Mouse (Mus musculus) embryonic facial prominence, embryonic 10.5 days (tissue): Measurements from ENCODE around the gene Acox2. TPM values are rescaled to one million over a fixed set of nuclear protein-coding genes. Genes with fewer than 3 reads are reported as not detected.
A peak's percentile ranks its signal among the peaks of the same experiment; 100 is the strongest.

Experiments
- DNase-seq: peaks from one replicate; pipeline ENCODE4 v3.0.0-alpha.2; 2017; ENCODE audit warnings: low spot score
- H3K27ac ChIP-seq: fragments of 300-500 bp; sonication (generic); replicated peaks from 2 replicates; pipeline ENCODE4 v1.5.1; 2016; ENCODE audit warnings: mild to moderate bottlenecking
- H3K27me3 ChIP-seq: fragments of 300-500 bp; sonication (generic); replicated peaks from 2 replicates; pipeline ENCODE4 v1.6.1; 2016; ENCODE audit warnings: low read depth, mild to moderate bottlenecking; ENCODE audit not compliant: poor library complexity, severe bottlenecking
- H3K36me3 ChIP-seq: fragments of 300-500 bp; sonication (generic); replicated peaks from 2 replicates; pipeline ENCODE4 v1.6.1; 2016; ENCODE audit warnings: mild to moderate bottlenecking, moderate library complexity
- H3K4me1 ChIP-seq: fragments of 300-500 bp; sonication (generic); 2 replicates; pipeline ENCODE4 v1.6.1; 2016
- H3K4me3 ChIP-seq: fragments of 300-500 bp; sonication (generic); 2 replicates; pipeline ENCODE4 v1.5.1; 2016; ENCODE audit warnings: mild to moderate bottlenecking, moderate library complexity
- H3K9me3 ChIP-seq: fragments of 300-500 bp; sonication (generic); 2 replicates; pipeline ENCODE4 v1.6.1; 2016; ENCODE audit warnings: mild to moderate bottlenecking
- WGBS: fragments of 180-500 bp; shearing (Covaris S2); methylation state at CpG from one replicate; pipeline ENCODE4 v1.1.7; 2016; 5-methylcytosine and 5-hydroxymethylcytosine counted together
- polyA plus RNA-seq: library from polyadenylated mRNA; unstranded; fragments of >200 nt; fragmentation: Nextera tagmentation; extraction: Ambion mirVana; gene quantifications from 2 replicates; pipeline ENCODE4 v1.2.1, GENCODE M21; 2016

Acox2 gene
- polyA plus RNA-seq, 1 experiment from 2014 or later: not detected

DNA sequence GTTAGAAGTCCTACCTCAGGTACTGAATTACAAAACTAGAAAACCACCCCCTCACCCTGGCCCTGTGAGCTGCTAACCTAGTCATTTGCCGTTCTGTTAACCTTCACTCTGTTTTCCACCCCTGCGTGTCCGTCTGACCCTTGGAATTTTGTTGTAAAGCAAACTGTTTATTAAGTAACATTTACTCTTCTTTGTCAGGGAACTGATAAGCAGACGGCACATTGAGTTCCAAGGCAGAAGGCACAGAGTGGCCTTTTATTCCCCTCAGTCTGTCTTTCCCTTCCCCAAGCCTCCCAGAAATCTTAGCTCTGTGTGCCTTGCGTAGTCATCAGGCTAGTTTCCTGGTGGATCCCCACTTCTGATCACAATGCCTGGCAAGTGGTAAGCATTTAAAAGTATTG is 14.9 kb downstream of the Acox2 start:
- Histone ChIP-seq H3K4me3 (no peak overlapping the region), H3K36me3 (no peaks in the 10 kb centered on the region), H3K9me3 (no peaks in the 10 kb centered on the region), H3K27ac (no peak overlapping the region), H3K27me3 (no peaks in the 10 kb centered on the region), H3K4me1 (peaks cover 8% of the 10 kb centered on the region)
- WGBS: 80% methylated on average over 5 of the region's 5 CpGs
- DNase-seq: no peak

- Histone ChIP-seq H3K27me3 (no peaks in the 10 kb centered on the region), H3K9me3 (no peaks in the 10 kb centered on the region), H3K4me1 (peaks cover 8% of the 10 kb centered on the region), H3K36me3 (no peaks in the 10 kb centered on the region), H3K4me3 (no peak overlapping the region), H3K27ac (no peak overlapping the region)
- no peak for DNase-seq
- WGBS: 76% methylated on average over 8 of the region's 8 CpGs
Measured at GRCm38 (mm10) chr14:8243136-8243888, 15.8 kb downstream of the Acox2 start.

DNA sequence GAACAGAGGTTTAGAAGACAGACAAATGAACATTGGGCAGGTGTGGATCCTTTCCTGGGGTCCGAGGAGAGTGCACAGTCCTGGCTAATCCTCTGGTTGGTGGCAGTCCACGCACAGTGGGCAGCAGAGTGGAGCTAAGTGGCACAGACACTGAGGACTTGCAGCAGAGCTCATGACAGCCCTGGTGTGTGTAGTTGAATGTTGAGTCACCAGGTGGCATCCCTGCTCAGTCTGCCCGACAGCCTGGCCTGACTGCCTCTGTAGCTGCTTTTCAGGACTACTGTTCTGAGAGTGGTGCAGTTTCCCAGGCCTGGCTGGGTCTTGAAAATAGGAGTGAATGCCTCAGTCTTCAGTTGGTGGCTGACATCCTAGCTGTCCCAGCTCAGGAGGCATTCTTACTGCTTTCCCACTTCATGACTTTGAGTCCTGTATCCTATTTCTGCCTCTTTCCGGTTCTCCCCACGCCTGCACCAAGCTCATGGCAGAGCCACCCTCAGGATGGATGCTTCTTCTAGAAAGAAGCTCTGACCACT is 16.7 kb downstream of the Acox2 start:
- Histone ChIP-seq H3K9me3 (no peaks in the 10 kb centered on the region), H3K4me1 (peaks cover 8% of the 10 kb centered on the region), H3K4me3 (no peak overlapping the region), H3K36me3 (no peaks in the 10 kb centered on the region), H3K27me3 (no peaks in the 10 kb centered on the region), H3K27ac (no peak overlapping the region)
- WGBS: 56% methylated on average over 5 of the region's 5 CpGs
- peak; percentile 39 for DNase-seq

DNA sequence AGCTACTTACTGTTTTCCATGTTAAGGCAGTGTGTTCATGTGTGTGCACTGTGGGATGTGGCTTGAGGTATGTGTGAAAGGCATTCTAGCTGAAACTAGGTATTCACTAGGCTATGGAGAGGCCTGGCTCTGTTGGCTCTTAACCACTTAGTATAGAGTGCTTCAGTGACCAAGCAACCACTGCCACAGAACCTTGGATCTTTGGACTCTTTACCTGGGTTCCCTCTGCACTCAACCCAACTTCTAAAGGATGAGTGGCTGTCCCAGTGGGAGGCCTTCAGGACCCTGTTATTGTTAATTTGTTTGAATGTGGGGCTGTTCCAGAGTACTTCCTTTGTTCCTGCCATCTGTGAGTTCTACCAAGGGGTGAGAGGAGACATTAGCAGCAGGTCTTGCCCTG is 17.3 kb downstream of the Acox2 start:
- Histone ChIP-seq H3K36me3 (no peaks in the 10 kb centered on the region), H3K4me1 (peaks cover 8% of the 10 kb centered on the region), H3K27me3 (no peaks in the 10 kb centered on the region), H3K27ac (no peak overlapping the region), H3K9me3 (no peaks in the 10 kb centered on the region), H3K4me3 (no peak overlapping the region)
- no peak for DNase-seq

DNA sequence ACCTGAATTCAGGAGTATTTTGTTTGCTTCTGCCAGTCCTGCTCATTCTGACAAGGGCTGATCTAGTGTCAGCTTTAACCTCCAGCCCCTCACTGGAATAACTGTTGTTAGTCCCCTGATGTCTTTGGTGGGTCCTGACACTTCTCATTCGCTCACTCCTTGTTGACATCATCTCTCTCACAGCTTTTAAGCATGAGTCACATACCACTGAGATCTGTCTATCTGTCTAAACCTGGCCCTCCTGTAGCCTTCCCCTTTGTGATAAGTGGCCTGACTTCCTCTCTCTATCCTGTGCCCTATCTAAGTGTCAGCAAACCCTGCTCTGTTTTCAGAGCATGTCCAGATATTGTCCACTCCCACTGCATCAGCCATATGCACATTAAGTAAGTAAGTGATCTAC is 25.9 kb downstream of the Acox2 start:
- no peak overlapping the region for H3K27ac ChIP-seq
- DNase-seq: no peak
- no peak overlapping the region for H3K4me3 ChIP-seq
- no peaks in the 10 kb centered on the region for H3K4me1 ChIP-seq
- no peaks in the 10 kb centered on the region for H3K36me3 ChIP-seq
- WGBS: 69% methylated on average over 1 of the region's 1 CpGs
- no peaks in the 10 kb centered on the region for H3K9me3 ChIP-seq
- no peaks in the 10 kb centered on the region for H3K27me3 ChIP-seq

DNA sequence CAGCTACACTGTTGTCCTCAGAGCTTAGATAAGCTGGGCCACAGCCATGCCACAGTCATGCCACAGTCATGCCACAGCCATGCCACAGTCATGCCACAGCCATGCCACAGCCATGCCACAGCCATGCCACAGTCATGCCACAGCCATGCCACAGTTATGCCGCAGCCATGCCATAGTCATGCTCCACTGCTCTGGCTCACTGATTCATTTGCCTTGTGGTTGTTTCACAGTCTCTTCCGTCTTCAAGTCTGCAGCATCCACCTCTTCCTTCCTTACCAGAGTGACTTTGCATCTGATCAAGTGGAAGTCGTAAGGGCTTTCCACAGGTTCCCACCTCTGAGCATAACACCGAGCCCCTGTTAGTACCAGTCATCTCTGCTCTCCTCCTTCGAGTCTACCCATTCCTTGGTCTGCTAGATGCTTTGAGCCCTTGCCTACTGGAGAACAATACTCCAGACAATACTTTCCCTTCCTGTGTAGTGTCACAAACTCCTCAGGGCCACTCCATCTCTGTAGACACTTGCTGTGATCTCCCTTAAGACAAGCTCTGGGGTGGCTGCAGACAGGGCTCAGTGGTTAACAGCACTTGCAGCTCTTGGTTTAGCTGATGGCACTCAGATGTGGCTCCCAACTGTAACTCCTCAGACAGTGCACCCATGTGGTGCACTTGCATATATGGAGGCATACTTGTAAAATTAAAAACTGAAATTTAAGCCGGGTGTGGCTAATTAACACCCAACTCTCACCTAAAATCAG is 26.8 kb downstream of the Acox2 start:
- Histone ChIP-seq H3K36me3 (no peaks in the 10 kb centered on the region), H3K27me3 (no peaks in the 10 kb centered on the region), H3K9me3 (no peaks in the 10 kb centered on the region), H3K4me3 (no peak overlapping the region), H3K4me1 (no peaks in the 10 kb centered on the region), H3K27ac (no peak overlapping the region)
- no peak for DNase-seq
- 91% methylated on average over 6 of the region's 6 CpGs for WGBS

DNA sequence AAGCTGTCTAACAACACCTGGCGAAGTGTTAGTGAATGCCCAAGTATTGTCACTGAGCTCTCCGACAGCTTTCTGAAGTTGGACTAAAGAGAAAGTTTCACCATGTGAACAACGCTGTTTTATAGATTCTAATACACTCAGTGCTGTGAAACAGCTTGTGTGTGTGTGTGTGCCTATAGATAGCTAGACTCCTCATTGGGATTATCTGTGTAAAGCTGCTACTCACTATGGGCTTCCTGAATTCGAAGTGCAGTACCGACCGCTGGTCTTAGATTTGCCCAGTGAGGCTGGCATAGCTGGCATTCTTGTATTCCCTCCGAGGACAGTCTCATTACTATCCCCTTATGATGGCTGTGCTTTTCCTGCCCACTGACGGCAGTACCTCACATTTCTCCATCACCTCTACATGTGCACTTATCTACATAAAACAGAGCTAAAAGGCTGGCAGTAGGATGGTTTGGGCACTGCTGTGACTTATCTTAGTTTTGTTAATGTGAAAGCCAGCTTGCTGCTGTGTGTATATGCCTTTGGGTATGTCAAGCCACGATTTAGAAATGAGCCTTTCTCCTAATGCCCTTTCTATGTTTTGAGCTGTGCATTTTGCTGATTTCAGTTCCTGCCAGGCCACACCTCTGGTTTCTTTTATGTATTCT is 29.7 kb downstream of the Acox2 start:
- no peak for DNase-seq
- no peaks in the 10 kb centered on the region for H3K9me3 ChIP-seq
- no peak overlapping the region for H3K27ac ChIP-seq
- H3K36me3 ChIP-seq: no peaks in the 10 kb centered on the region
- 85% methylated on average over 9 of the region's 9 CpGs for WGBS
- no peaks in the 10 kb centered on the region for H3K4me1 ChIP-seq
- H3K4me3 ChIP-seq: no peak overlapping the region
- no peaks in the 10 kb centered on the region for H3K27me3 ChIP-seq

- no peak for DNase-seq
- H3K27ac ChIP-seq: no peak overlapping the region
- no peak overlapping the region for H3K4me3 ChIP-seq
- H3K36me3 ChIP-seq: peaks cover 13% of the 10 kb centered on the region
- WGBS: 86% methylated on average over 2 of the region's 2 CpGs
- H3K9me3 ChIP-seq: no peaks in the 10 kb centered on the region
- no peaks in the 10 kb centered on the region for H3K27me3 ChIP-seq
- H3K4me1 ChIP-seq: 0 out of 2 replicates have a peak, but pooled peaks cover 2% of the 10 kb centered on the region
Measured at GRCm38 (mm10) chr14:8224805-8225204, 34.3 kb downstream of the Acox2 start.

DNA sequence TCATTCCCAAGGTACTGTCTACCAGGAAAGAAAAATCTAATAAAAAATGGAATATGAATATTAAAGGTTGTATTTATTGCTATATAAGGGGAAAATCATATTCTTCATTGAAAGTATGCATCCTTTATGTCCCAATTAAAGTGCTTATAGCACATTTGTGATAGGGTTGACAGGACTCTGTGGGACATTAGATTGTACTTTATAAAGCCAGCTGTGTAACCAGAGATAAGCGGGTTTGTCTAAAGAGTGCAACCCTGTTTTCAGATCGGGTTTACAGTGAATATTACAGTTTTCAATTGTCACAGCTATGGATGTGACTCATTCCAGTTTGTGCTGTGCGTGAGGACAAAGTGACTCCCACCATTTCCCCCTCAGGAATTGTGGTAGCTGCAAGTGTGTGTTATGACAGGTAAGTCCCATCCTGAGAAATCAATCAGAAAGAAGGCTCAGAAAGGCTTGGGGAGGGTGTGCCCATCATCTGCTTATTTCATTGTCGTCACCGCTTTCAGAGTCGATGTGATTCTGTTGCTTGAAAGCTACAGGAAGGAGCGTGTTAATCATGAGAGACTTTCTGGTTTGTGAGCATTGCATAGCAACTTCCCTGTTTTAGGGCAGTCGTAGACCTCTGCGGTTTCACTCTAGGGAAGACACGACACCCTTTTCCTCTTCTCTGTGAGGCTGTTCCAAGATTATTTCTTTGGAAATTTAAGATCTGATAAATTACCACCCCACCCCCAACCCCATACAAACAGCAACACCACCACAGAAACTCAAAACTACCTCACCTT is 35.5 kb downstream of the Acox2 start:
- Histone ChIP-seq H3K27me3 (no peaks in the 10 kb centered on the region), H3K36me3 (peaks cover 13% of the 10 kb centered on the region), H3K4me3 (no peak overlapping the region), H3K9me3 (no peaks in the 10 kb centered on the region), H3K27ac (no peak overlapping the region), H3K4me1 (peaks cover 9% of the 10 kb centered on the region)
- WGBS: 93% methylated on average over 10 of the region's 10 CpGs
- no peak for DNase-seq

GRCm38 (mm10) chr14:8222561-8222960 is 36.6 kb downstream of the Acox2 start:
- no peak overlapping the region for H3K4me3 ChIP-seq
- peaks cover 17% of the 10 kb centered on the region for H3K4me1 ChIP-seq
- no peak for DNase-seq
- H3K36me3 ChIP-seq: peaks cover 13% of the 10 kb centered on the region
- 96% methylated on average over 16 of the region's 16 CpGs for WGBS
- no peaks in the 10 kb centered on the region for H3K9me3 ChIP-seq
- H3K27me3 ChIP-seq: no peaks in the 10 kb centered on the region
- H3K27ac ChIP-seq: no peak overlapping the region

DNA sequence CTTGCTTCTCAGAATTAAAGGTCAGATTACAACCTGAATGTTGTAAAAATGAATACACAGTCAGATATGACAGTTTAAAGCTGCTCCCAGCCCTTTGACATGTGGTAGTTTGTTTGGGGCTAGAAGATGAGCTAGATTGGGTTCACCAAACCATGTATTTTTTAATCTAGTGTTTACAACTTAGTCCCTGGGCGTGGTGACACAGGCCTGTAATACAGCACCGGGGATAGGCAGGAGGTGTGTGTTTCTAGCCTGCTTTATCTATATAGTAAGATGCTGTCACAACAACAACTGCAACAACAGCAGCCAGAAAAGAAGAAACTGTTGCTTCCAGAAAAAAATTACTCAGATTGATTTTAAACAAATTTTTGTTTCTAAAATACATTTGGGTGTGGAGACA is 38.2 kb downstream of the Acox2 start:
- Histone ChIP-seq H3K9me3 (no peaks in the 10 kb centered on the region), H3K27me3 (peaks cover 14% of the 10 kb centered on the region), H3K4me1 (peaks cover 23% of the 10 kb centered on the region), H3K27ac (no peak overlapping the region), H3K4me3 (no peak overlapping the region), H3K36me3 (peaks cover 13% of the 10 kb centered on the region)
- 91% methylated on average over 2 of the region's 2 CpGs for WGBS
- DNase-seq: no peak

GRCm38 (mm10) chr14:8220306-8220705 is 38.8 kb downstream of the Acox2 start:
- WGBS: 57% methylated on average over 7 of the region's 7 CpGs
- Histone ChIP-seq H3K27ac (no peak overlapping the region), H3K4me3 (no peak overlapping the region), H3K36me3 (peaks cover 13% of the 10 kb centered on the region), H3K27me3 (peaks cover 20% of the 10 kb centered on the region), H3K9me3 (no peaks in the 10 kb centered on the region), H3K4me1 (peaks cover 29% of the 10 kb centered on the region)
- no peak for DNase-seq
